Mouse (Mus musculus) large intestine, adult 2 months (tissue): ENCODE results near the gene Acaa1a. TPM values are rescaled to one million over a fixed set of nuclear protein-coding genes. Genes with fewer than 3 reads are reported as not detected.
"Not testable (repeated sequence)": the region's sequence is repeated elsewhere in the genome, so short reads cannot be mapped to it uniquely, and the experiment has no call there.

ENCODE experiments used
- DNase-seq: peaks from one replicate; pipeline ENCODE4 v3.0.0-alpha.2; 2012; ENCODE audit warnings: low read depth, low spot score
- WGBS: fragments of 180-500 bp; shearing (Covaris S2); methylation state at CpG from one replicate; pipeline ENCODE4 v1.1.7; 2018; 5-methylcytosine and 5-hydroxymethylcytosine counted together
- polyA plus RNA-seq: library from polyadenylated mRNA; depleted of rRNA; stranded (reverse); fragments of >200 nt; gene quantifications from 2 replicates; pipeline ENCODE4 v1.2.3, GENCODE M21; 2012

The Acaa1a gene
- polyA plus RNA-seq, 1 experiment = 162 TPM

DNA sequence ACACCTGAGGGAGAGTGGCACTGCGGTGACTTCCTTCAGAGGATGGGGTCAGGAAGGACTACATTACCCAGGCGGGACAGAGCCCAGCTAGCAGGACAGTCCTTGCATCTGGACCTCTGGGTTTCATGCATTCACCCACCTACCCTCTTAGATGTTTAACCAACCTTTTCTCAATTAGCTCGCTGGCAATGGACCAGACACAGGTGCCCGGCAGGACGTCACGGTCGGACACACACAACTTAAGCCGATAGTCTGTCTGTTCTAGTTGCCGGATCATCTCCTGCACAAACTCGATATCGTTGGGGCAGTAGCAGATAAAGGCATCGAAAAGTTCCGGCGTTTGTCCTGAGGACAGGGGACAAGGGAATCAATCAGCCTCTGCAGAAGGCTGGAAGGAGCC lies 1.6 kb upstream of the Acaa1a start:
- 94% methylated on average over 14 of the region's 14 CpGs for WGBS
- DNase-seq = no peak

DNA sequence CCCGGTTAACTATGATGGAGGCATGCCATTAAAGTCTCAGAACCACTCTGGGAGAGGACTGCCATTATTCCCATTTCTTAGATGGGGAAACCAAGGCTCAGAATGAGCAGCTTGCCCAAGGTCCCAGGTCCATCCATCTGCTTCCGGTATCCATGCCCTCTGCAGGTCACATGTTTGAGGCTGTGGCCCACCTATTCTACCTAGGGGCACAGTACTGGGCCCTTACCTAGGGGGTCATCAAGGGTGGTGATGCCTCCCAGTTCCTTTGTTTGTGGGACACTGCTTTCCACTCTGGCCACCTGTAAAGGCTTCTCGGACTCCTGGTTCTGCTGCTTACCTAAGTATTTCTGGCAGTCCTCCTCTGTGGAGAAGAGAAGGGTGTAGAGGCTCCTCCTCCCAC lies 1.1 kb upstream of the Acaa1a start:
- WGBS = 95% methylated on average over 3 of the region's 3 CpGs
- no peak for DNase-seq

DNA sequence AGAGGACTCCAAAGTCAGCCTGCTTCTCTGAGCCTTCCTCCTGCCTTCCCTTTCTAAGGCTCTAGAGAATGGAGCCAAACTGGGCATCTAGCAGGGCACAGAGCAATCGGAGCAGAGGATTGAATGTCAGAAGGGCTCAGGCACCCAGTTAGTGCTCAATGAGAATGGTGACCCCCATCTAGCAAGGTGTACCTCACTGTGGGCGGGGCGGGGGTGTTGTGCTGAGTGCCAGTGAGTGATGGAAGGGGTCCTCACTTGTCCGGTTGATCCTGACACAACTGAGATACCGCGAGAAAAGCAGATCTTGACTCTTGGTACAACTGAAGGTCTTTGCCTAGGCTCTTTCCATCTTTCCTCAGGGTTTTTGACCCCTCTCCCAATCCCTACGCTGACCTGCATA lies 370 bp upstream of the Acaa1a start:
- WGBS = 26% methylated on average over 7 of the region's 7 CpGs
- no peak for DNase-seq

DNA sequence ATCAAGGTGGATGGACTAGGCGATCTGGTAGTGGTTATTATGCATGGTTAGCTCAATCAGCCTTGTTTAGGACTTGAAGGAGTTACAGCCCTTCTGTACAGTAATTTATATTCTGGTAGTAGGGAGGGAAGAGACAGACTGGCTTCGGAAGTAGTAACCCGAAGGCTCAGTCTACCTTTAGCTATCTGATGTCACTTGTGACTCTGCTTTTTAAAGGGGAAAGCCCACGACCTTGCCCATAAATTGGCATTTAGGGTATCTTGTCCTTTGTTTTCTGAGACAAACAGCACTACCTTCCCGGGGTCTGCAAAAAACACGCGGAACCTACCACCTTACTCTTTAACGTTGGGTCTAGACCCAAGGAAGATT lies 720 bp downstream of the Acaa1a start:
- WGBS = under 1% methylated on average over 8 of the region's 8 CpGs

DNA sequence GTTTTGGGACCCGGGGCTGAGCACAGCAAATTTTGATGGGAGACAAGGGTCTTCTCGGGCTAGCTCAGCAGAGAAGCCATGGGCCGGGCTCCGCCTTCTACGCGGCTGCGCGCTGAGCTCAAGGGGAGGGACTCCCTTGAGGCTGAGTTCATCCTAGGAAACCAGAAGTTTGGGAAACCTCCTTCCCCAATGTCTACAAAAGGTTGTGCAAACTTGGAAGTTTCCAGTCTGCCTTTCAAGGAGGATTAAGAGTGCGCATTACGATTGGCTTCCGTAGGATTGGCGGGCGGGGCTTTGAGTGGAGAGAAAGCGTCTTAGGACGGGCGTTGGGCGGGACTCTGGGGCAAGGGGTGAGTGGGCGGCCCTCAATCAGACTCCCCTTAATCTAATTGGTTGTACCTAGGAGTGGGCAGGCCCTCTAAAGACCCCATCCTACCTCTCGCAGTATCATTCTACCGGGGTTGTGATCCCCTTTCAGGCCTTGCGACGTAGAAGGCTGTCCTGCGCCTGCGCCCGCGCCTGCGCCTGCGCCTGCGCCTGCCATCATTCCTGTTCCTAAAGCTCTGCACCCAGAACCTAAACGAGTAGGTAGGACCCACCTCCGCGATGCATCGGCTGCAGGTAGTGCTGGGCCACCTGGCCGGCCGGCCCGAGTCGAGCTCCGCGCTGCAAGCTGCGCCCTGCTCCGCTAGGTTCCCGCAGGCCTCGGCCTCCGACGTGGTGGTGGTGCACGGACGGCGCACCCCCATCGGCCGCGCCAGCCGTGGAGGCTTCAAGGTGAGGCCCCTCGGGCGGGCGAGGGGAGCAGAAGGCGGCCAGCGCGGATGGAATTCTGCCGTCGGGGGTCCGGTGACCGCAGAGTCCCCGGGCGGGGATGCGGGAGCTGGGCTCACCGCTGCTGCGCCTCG lies 1.7 kb downstream of the Acaa1a start, which contains the start of gene Myd88:
Myd88 (minus strand) TSS at position 503 of the 908 bp plus-strand sequence.
- under 1% methylated on average over 68 of the region's 68 CpGs for WGBS
- peak; percentile 99 for DNase-seq

More for the DNA sequence above, 720 bp downstream of the Acaa1a start:
- DNase-seq = no peak

- no peak for DNase-seq
Measured at GRCm38 (mm10) chr9:119342728-119343127, 3.3 kb downstream of the Acaa1a start.

DNA sequence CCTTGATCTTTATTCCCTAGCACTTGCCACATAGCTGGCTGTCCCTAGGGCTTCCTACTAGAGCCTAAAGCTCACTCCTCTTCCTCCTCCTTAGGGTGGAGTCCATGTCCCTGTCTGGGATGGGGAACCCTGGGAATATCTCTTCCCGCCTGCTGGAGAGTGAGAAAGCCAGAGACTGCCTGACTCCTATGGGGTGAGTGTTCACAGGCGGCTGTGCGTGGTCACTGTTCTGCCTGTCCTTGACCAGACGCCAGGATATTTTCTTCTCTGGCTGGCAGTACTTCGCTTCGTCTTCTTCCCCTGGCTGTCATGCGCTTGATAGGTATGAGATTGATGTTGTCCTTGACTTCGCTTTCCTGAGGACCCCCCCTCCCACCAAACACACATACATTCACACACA lies 6.9 kb downstream of the Acaa1a start:
- 95% methylated on average over 8 of the region's 8 CpGs for WGBS
- no peak for DNase-seq

More at GRCm38 (mm10) chr9:119342728-119343127, 3.3 kb downstream of the Acaa1a start:
- WGBS = 37% methylated on average over 7 of the region's 7 CpGs

DNA sequence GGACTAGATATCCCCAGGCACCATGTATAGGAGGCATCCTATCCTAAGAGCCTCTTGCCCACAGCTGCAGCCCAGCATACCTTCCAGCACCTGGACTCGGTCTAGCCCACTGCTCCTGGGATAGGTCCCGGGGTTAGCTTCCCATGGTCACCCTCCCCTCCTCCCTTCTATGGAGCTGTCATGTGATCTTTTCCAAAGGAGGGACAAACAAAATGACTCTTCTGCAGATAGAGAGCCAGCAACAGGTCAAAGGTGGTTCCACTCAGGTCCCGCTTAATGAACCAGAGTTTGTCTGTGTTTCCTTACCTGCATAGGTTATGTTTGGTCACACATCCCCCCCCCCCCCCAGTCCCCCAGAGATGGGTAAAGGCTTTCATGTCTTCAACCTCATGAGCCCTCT lies 11.1 kb downstream of the Acaa1a start:
- WGBS = 83% methylated on average over 3 of the region's 3 CpGs
- DNase-seq = no peak

DNA sequence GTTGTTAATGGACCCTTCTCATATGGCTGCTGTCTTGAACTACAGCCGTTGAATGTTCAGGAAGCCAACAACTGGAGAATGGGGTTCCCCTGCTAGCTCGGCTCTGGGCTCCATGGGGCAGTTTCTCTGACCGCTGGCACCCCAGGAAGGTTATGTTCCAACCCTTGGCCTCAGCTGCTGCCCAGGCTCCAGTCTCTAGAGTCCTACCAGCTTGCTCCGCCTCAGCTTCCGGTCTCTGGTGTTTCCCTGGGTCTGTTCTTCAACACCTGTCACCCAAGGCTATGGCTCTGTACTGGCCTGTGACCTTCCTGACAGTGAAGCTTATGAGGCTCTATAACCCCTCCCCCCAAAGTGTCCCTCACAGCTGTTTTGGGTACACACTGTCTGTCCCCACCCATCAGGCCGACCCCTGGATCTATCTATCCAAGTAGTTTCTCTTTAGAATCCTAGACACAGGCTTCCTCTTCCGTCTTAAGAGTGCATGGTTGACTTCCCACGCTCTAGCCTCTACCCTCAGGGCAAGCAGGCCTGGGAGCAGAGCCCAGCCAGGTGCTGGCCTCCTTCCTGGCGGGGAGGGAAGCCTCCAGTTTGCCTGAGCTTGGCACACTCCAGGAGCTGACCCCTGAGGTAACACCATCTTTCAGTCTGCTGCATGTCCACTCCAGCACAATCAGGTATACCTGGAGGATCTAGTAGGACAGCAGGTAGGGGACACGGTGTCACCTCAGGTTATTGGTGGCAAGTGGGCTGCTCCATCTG lies 11.7 kb downstream of the Acaa1a start:
- no peak for DNase-seq
- WGBS = 91% methylated on average over 10 of the region's 10 CpGs

GRCm38 (mm10) chr9:119352060-119352459 lies 12.6 kb downstream of the Acaa1a start:
- peak; percentile 44 for DNase-seq
- WGBS = 23% methylated on average over 4 of the region's 4 CpGs

DNA sequence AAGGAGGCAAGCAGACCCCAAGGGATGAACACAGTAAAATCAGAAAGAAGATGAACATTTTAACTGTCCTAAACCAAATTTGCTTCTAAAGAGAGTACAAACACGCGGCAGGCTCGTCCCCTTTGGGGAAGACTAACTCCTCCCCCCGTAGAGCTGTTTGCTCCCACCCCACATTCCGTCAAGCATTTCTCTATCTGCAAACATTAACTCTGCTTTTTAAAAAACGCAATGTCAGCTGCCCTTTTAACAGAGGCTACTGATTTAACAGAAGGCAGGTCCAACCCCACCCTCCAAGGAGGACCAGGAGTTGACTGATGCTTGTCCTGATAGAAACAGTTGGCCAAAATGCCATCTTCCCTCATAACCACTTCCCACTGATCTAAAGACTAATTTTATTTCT lies 14.4 kb downstream of the Acaa1a start:
- WGBS = 56% methylated on average over 6 of the region's 6 CpGs

GRCm38 (mm10) chr9:119355943-119356342 lies 16.5 kb downstream of the Acaa1a start:
- DNase-seq = no peak
- WGBS = 72% methylated on average over 6 of the region's 6 CpGs

More for the DNA sequence above, 14.4 kb downstream of the Acaa1a start:
- no peak for DNase-seq

- 2% methylated on average over 65 of the region's 65 CpGs for WGBS
- peak; percentile 67 for DNase-seq
Measured at GRCm38 (mm10) chr9:119357331-119358057, 18.0 kb downstream of the Acaa1a start, which contains the start of gene Xylb. Gene Xylb (plus strand): TSS chr9:119357381.

- DNase-seq = no peak
- WGBS = 25% methylated on average over 9 of the region's 9 CpGs
Measured at GRCm38 (mm10) chr9:119358058-119358429, 18.6 kb downstream of the Acaa1a start.

DNA sequence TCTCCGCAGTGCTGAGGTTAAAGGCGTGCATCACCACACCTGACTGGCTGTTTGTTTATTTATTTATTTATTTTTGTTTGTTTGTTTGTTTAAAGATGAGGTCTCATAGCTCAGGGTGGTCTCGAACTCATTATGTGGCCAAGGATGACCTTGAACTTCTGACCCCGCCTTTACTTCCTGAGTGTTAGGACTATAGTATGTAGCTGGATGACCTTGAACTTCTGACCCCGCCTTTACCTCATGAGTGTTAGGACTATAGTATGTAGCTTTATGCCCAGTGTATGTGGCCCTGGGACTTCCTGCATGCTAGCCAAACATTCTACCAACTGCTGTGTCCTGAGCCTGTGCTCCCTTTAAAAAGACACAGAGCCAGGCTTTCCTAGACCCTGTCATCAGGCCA lies 21.9 kb downstream of the Acaa1a start:
- no peak for DNase-seq
- WGBS = 94% methylated on average over 5 of the region's 5 CpGs

- WGBS = 84% methylated on average over 12 of the region's 12 CpGs
- no peak for DNase-seq
Measured at GRCm38 (mm10) chr9:119363229-119363628, 23.8 kb downstream of the Acaa1a start.

DNA sequence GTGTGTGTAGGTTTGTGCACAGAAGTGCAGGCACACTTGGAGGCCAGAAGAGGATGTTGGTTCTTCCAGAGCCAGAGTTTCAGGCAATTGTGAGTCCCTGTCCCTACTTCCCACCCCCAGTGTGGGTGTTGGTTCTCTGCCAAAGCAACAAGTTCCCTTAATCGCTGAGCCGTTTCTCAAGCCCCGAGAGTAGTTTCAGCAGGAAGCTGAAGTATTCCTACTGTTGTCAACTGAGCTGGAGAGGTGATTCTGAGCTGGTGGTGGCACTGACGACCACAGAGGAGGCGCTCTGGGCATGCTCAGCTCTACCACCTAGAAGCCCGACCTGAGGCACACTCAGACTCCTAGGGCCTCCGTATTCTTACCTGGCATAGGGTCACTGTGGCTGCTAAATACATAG lies 25.8 kb downstream of the Acaa1a start, which contains the start of gene Slc22a14:
Slc22a14 (minus strand) TSS at position 270 of the 400 bp plus-strand sequence.
- no peak for DNase-seq
- 68% methylated on average over 7 of the region's 7 CpGs for WGBS

DNA sequence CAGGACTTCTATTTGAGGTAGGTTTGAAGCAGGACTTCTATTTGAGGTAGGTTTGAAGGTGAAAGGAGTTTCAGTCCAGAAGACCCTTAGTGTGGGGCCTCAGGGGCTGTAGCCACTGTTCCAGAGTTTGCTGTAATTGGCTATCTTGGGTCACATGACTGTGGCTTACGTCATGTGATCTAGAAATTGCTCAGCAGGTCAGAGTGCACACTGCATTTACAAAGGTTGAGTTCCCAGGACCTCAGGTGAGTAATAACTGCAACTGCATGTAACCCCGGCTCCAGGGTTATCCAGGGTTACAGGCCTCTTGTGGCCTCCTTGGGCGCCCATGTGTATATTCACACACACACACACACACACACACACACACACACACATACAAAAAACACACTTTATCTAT lies 28.9 kb downstream of the Acaa1a start:
- DNase-seq = no peak
- 82% methylated on average over 3 of the region's 3 CpGs for WGBS

GRCm38 (mm10) chr9:119370770-119371169 lies 31.3 kb downstream of the Acaa1a start:
- not testable (repeated sequence) for DNase-seq
- WGBS = 80% methylated on average over 4 of the region's 4 CpGs

DNA sequence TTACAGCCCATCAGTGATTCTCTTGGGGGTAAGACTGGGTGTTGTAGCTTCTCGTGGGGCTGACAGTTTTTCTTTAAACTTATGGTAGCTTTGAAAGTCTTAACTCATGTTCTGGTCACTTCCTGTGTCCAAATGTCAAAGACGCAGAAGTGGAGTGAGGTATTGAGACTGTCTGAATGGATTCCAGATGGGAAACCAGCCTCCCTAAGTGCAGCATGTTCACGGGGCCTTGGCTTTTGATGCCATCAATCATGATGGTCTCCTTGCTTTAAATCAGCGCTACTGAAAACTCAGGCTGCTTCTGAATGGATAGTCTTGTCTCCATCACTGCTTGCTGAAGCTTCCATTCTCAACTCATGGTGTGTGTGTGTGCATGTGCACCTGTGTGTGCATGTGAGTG lies 31.8 kb downstream of the Acaa1a start:
- 81% methylated on average over 4 of the region's 4 CpGs for WGBS
- DNase-seq = no peak
